Mouse (Mus musculus): ENCODE measurements at regions not wholly inside any gene's neighbourhood (a gene's known extent, or its start where the extent isn't known, plus 50 kb on each side); places are given as distances from the start of the nearest gene placed in this dataset.

DNA sequence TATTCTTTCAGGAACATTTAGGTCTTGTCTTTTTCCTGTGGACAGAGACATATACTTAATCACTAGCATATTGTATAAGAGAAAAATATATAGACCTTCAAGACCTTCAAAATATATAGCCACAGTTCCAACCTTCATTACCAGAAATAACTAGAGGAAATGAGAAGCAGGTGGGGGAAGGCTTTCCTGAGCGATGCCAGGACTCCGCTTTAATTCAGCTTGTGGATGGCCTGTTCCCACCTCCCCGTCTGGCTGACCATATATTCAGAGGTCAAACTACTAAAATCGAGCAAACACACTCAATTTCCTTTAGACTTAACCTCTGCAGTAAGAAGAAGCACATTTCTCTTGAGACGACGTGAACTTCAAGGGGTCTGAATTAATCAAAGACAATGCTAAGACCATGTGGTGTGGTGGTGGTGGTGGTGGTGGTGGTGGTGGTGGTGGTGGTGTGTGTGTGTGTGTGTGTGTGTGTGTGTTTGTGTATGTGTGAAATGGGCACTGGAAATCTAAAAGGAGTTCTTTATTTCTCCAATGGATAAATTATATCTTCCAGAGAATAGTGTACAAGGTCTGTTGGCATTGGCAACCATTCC, 62.7 kb upstream of the Bach2 start:
- TF ChIP-seq POLR2A (IDR thresholded peaks at IDR 0.05; ENCODE audit: insufficient read depth, low read length), result no peak
- no peak for TF ChIP-seq CTCF (IDR thresholded peaks at IDR 0.05; ENCODE audit: low read depth, low read length)

All from ES-Bruce4 (cell line).